Mouse (Mus musculus): ENCODE measurements around the gene Sdk1.

Sdk1 gene

DNA sequence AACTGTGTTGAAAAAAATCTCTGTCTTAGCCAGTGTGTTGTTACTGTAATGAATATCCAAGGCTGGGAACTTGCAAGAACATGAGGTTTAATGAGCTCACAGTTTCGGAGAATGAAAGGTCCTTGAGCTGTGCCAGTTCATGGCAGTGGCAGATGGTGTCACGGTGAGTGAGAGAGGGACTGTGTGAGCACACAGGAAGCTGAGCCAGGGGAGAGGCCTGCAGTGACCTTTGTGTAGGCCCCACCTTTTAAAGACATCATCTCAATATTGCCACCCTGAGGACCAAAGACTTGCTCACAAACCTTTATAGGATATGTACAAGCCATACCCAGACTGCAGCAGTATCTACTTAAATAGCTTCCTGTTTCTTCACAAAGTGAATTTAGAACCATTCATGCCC lies 656.2 kb downstream of the Sdk1 start:
- no peak for DNase-seq (ENCODE audit: low read depth)

GRCm38 (mm10) chr5:141899751-141900150 lies 658.5 kb downstream of the Sdk1 start:
- DNase-seq (ENCODE audit: low read depth) = no peak

- DNase-seq (ENCODE audit: low read depth) = no peak
These were observed 661.4 kb downstream of the Sdk1 start for GRCm38 (mm10) chr5:141902544-141903250.

DNA sequence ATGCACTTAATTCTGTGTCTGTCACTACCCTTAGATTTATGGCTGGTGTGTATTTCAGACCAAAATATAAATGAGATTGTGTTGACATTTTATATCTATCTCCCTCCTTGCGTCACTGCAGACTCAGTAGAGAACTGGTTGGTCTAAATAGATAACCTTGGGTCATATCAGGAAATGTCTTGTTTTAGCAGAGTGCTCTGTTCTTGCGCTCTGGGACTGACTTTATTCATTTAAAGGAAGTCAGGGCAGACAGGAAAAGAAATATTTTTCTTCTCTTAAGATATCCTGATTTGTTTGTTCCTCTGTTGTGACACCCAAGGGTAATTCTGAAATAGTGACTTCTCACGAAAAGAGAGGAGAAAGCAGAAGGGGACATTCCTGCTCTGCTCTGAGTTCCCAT lies 669.2 kb downstream of the Sdk1 start:
- no peak for DNase-seq (ENCODE audit: low read depth)

DNA sequence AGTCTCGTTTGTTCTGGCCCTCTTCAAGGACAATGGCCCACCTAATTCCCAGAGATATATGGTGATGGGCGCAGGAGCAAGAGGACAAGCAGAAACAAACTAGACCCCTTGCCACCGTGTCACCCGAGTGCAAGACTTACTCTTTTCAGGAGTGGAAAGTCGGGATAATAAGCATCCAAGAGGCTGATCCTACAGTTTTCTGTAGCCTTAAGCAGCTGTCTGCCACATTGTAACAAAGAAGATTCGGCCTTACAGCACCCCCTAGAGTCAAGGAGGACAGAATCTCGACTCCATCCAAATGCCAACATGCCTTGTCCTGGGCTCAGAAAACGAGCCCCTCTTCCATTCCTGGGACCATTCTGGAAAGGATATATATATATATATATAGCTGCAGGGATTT lies 669.6 kb downstream of the Sdk1 start:
- DNase-seq (ENCODE audit: low read depth) = no peak

- no peak for DNase-seq (ENCODE audit: low read depth)
These were observed 671.6 kb downstream of the Sdk1 start for GRCm38 (mm10) chr5:141912881-141913280.

DNA sequence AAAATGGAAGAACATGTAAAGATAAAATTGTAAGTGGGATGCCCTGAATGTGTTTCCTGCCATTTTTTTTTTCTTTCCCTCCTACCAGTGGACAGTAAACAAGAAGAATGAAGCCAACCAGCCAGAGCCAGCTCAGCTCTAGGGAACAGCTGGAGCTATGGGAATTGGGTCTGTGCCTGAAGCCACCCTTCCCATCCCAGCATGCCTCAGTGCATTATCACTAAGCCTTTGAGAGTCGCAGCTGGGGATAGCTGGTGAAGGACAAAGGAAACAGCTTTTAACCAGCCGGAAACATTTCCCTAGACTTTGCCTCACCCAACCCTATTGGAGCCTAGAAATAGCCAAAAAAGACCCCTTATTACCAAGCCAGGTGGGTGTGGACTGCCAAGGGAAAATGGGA lies 675.7 kb downstream of the Sdk1 start:
- DNase-seq (ENCODE audit: low read depth) = no peak

DNA sequence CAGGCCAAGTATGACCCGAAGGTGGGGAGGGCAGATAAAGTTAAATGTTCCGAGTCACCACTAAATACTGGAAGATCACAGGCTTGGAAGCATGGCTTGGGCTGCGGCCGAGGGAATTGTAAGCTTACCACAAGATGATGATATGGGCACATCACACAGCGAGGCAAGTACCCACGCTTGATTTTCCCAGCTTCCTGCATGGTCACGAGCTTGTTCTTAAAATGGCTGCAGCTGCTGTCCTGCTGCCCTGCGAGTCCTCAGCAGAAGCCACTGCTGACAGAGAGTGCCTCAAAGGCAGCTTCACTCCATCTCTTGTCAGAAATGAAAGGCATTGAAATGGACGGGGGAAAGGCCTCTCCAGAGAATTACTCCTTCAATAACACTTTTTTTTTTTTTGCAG lies 697.7 kb downstream of the Sdk1 start:
- no peak for DNase-seq (ENCODE audit: low read depth)

DNA sequence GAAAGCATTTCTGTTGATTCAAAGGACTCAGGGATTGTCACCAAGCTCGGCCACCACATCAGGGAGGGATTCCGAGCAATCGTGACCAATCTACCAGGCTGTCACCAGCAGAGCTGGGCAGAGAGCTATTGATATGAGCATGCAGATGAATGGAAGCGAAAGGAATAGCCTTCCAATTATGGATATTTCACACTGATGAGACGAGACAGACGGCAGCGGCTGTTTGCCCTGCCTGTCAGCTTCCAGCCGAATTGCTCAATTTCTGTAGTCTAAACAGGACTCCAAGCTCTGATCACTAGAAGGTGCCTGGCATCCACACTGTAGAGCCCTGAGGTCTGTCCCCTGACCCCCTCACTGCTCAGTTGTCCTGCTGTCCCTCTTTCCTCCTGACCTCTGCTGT lies 699.3 kb downstream of the Sdk1 start:
- no peak for DNase-seq (ENCODE audit: low read depth)

DNA sequence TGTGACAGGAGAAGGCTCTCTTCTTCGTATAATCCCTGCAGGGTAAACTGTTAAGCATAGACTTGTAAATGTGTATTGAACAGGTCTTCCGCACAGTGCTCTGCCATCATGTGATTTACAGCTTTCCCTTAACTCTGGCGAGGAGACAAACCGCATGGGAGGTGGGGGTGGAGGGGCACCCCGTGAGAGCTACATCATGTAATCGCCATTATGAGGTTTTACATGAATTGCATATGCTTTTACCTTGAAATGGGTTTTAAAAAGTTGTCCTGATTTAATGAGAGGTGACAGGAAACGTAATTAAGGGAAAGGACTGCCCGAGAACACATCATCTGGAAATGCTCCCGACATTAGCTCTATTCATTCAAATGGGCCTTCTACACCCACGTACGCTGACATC lies 709.5 kb downstream of the Sdk1 start:
- no peak for DNase-seq (ENCODE audit: low read depth)

DNA sequence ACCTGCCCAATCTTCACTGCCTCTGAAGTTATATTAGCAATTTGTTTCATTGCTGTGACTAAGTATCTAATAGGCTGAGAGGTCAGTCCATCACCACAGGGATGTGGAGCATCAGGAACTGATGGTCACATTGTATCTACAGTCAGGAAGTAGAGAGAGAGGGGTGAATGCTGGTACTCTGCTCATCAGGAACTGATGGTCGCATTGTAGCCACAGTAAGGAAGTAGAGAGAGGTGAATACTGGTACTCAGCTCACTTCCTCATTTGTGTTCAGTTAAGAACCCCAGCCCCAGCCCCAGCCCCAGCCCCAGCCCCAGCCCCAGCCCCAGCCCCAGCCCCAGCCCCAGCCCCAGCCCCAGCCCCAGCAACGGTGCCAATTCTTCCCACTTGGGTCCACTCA lies 711.0 kb downstream of the Sdk1 start:
- no peak for DNase-seq (ENCODE audit: low read depth)

- DNase-seq (ENCODE audit: low read depth) = no peak
These were observed 711.6 kb downstream of the Sdk1 start for GRCm38 (mm10) chr5:141952708-141953490.

- DNase-seq (ENCODE audit: low read depth) = no peak
These were observed 729.8 kb downstream of the Sdk1 start for GRCm38 (mm10) chr5:141971071-141971470.

GRCm38 (mm10) chr5:141979511-141979910 lies 738.2 kb downstream of the Sdk1 start:
- DNase-seq (ENCODE audit: low read depth) = no peak

DNA sequence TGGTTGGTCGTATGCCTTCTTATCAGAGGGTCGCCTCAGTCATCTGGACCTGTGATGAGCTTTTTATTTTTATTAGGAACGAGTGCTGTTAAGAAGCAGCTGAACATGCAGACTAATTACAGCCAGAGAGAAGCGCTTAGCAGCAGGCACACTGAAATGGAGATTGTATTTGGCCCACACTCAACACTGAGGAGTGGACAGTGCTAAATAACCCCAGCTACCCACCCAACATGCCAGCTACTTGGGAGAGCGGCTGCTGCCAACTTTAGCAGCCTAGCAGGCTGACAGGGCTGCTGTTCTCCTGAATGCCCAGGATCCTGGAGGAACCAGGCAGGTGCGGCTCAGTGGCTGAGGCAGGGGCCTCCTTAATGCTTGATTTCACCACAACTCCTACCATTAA lies 739.5 kb downstream of the Sdk1 start:
- no peak for DNase-seq (ENCODE audit: low read depth)

DNA sequence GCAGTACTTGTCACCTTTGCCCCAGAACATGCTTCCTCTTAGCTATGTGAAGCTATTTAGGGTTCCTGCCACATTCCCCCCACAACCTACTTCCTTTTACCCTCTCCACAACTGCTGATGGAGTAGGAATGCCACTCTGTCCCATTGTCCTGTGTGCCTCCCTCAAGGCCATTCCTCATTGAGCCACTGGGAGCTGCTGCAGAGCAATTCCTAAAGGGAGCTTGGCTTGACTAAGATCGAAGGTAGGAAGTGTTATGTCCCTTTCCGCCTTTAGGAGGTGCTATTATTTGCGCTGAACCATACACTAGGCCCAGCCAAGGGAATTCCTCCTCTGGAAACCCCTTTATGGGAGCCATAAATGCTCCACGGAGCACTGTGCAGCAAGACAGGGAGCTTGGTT lies 743.0 kb downstream of the Sdk1 start:
- no peak for DNase-seq (ENCODE audit: low read depth)

- DNase-seq (ENCODE audit: low read depth) = no peak
These were observed 743.7 kb downstream of the Sdk1 start for GRCm38 (mm10) chr5:141985003-141985402.

GRCm38 (mm10) chr5:141985551-141985950 lies 744.3 kb downstream of the Sdk1 start:
- DNase-seq (ENCODE audit: low read depth) = no peak

GRCm38 (mm10) chr5:141987287-141987799 lies 746.1 kb downstream of the Sdk1 start:
- no peak for DNase-seq (ENCODE audit: low read depth)

DNA sequence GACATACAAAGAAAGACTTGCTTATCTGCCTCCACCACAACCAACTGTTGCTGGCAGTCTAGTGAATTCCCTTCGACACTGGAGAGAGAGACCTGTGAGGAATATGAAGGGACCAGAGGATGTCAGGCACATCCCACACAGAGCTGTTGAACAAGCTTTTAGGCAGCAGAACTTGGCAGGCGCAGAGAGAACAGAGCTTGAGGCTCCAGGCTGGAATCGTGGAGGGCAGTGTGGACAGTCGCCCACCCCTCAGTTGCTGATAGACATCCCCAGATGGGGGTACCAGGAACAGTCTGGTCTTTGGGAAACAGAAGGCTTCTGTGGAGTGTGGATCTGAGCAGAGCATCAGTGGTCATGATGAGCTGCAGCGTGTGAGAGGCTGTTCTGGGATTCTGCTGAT lies 747.4 kb downstream of the Sdk1 start:
- DNase-seq (ENCODE audit: low read depth) = no peak

DNA sequence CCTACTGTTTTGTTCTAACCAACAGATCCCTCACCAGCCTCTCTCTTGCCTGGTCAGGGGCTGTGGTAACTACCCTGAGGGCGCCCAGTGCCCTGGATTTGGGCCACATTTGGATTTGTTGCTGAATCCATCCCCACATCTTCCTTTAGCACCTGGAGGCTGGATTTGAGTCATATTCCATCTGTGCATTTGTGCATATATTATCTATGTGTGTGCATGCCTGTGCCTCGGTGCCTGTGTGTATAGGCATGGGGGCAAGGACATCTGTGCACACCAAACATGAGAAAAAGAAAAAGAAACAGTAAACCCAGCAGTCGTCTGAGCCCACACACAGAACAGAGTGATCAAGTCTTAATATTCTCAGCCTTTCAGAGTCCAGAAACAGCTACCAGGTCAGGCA lies 752.9 kb downstream of the Sdk1 start:
- no peak for DNase-seq (ENCODE audit: low read depth)

- no peak for DNase-seq (ENCODE audit: low read depth)
These were observed 759.0 kb downstream of the Sdk1 start for GRCm38 (mm10) chr5:142000247-142000646.

GRCm38 (mm10) chr5:142001131-142001530 lies 759.8 kb downstream of the Sdk1 start:
- DNase-seq (ENCODE audit: low read depth) = no peak

- no peak for DNase-seq (ENCODE audit: low read depth)
These were observed 760.7 kb downstream of the Sdk1 start for GRCm38 (mm10) chr5:142001973-142002372.

Measured in fibroblast of lung, adult 2 months (primary cell).